Mouse (Mus musculus) forebrain, embryonic 11.5 days (tissue): ENCODE measurements at regions not wholly inside any gene's neighbourhood (a gene's known extent, or its start where the extent isn't known, plus 50 kb on each side); places are given as distances from the start of the nearest gene placed in this dataset.

Experiments used
- ATAC-seq: fragments of 200-750 bp; cut with Nextera tagmentation; replicated peaks from 2 replicates; pipeline ENCODE4 v1.8.0; 2017; ENCODE audit warnings: moderate TSS enrichment; ENCODE audit not compliant: low FRiP score
- DNase-seq: peaks from one replicate; pipeline ENCODE4 v3.0.0-alpha.2; 2017; ENCODE audit warnings: low spot score
- H3K27ac ChIP-seq: fragments of 300-500 bp; sonication (generic); 2 replicates; pipeline ENCODE4 v1.5.1; 2014; ENCODE audit warnings: low read depth, low read length
- H3K27me3 ChIP-seq: fragments of 300-500 bp; sonication (generic); 2 replicates; pipeline ENCODE4 v1.6.1; 2014; ENCODE audit warnings: mild to moderate bottlenecking, low read length, mixed read lengths; ENCODE audit not compliant: control insufficient read depth, insufficient read depth
- H3K36me3 ChIP-seq: fragments of 300-500 bp; sonication (generic); 2 replicates; pipeline ENCODE4 v1.6.1; 2014; ENCODE audit warnings: mild to moderate bottlenecking, low read length, moderate library complexity, mixed read lengths; ENCODE audit not compliant: control insufficient read depth, insufficient read depth
- H3K4me1 ChIP-seq: fragments of 300-500 bp; sonication (generic); replicated peaks from 2 replicates; pipeline ENCODE4 v1.6.1; 2014; ENCODE audit warnings: low read length, mixed read lengths; ENCODE audit not compliant: control insufficient read depth, insufficient read depth
- H3K4me2 ChIP-seq: fragments of 300-500 bp; sonication (generic); 2 replicates; pipeline ENCODE4 v1.6.1; 2014; ENCODE audit warnings: low read depth, mild to moderate bottlenecking, low read length, moderate library complexity, mixed read lengths; ENCODE audit not compliant: severe bottlenecking
- H3K4me3 ChIP-seq: fragments of 300-500 bp; sonication (generic); 2 replicates; pipeline ENCODE4 v1.5.1; 2014; ENCODE audit warnings: low read depth, low read length
- H3K9ac ChIP-seq: fragments of 300-500 bp; sonication (generic); 2 replicates; pipeline ENCODE4 v1.6.1; 2014; ENCODE audit warnings: low read length
- H3K9me3 ChIP-seq: fragments of 300-500 bp; sonication (generic); 2 replicates; pipeline ENCODE4 v1.6.1; 2016; ENCODE audit warnings: low read length, mixed read lengths; ENCODE audit not compliant: control insufficient read depth
- WGBS: fragments of 180-500 bp; shearing (Covaris S2); extraction: QIAGEN DNeasy Blood & Tissue Kit; methylation state at CpG from one replicate; pipeline ENCODE4 v1.1.7; 2014; 5-methylcytosine and 5-hydroxymethylcytosine counted together

GRCm38 (mm10) chr5:80766591-80766990 is 253.3 kb upstream of the Adgrl3 start:
- no peaks in the 10 kb centered on the region for H3K9me3 ChIP-seq
- H3K4me1 ChIP-seq = no peaks in the 10 kb centered on the region
- DNase-seq = no peak
- H3K27ac ChIP-seq = no peak overlapping the region
- WGBS = 74% methylated on average over 3 of the region's 3 CpGs
- no peak for ATAC-seq
- no peaks in the 10 kb centered on the region for H3K36me3 ChIP-seq
- H3K4me3 ChIP-seq = no peak overlapping the region
- H3K27me3 ChIP-seq = no peaks in the 10 kb centered on the region
- H3K4me2 ChIP-seq = no peak overlapping the region
- H3K9ac ChIP-seq = no peak overlapping the region

GRCm38 (mm10) chr5:80783892-80784291 is 236.0 kb upstream of the Adgrl3 start:
- 90% methylated on average over 4 of the region's 4 CpGs for WGBS
- ATAC-seq = no peak
- H3K4me1 ChIP-seq = no peaks in the 10 kb centered on the region

GRCm38 (mm10) chr5:80784746-80785145 is 235.2 kb upstream of the Adgrl3 start:
- ATAC-seq = no peak
- Histone ChIP-seq H3K4me2 (no peak overlapping the region), H3K4me1 (no peaks in the 10 kb centered on the region), H3K9ac (no peak overlapping the region), H3K36me3 (no peaks in the 10 kb centered on the region), H3K9me3 (no peaks in the 10 kb centered on the region), H3K4me3 (no peak overlapping the region), H3K27ac (no peak overlapping the region), H3K27me3 (no peaks in the 10 kb centered on the region)
- WGBS = 87% methylated on average over 6 of the region's 6 CpGs
- no peak for DNase-seq

More at GRCm38 (mm10) chr5:80783892-80784291, 236.0 kb upstream of the Adgrl3 start:
- no peak for DNase-seq
- Histone ChIP-seq H3K27ac (no peak overlapping the region), H3K9me3 (no peaks in the 10 kb centered on the region), H3K4me2 (no peak overlapping the region), H3K9ac (no peak overlapping the region), H3K27me3 (no peaks in the 10 kb centered on the region), H3K36me3 (no peaks in the 10 kb centered on the region), H3K4me3 (no peak overlapping the region)

- Histone ChIP-seq H3K27ac (no peak overlapping the region), H3K27me3 (no peaks in the 10 kb centered on the region), H3K9me3 (no peaks in the 10 kb centered on the region), H3K9ac (no peak overlapping the region), H3K4me3 (no peak overlapping the region), H3K36me3 (no peaks in the 10 kb centered on the region), H3K4me1 (no peaks in the 10 kb centered on the region), H3K4me2 (no peak overlapping the region)
- ATAC-seq (no peak), DNase-seq (no peak)
- 91% methylated on average over 1 of the region's 1 CpGs for WGBS
Measured at GRCm38 (mm10) chr5:80791658-80792057, 228.3 kb upstream of the Adgrl3 start.

GRCm38 (mm10) chr5:80799777-80800176 is 220.2 kb upstream of the Adgrl3 start:
- Histone ChIP-seq H3K9me3 (no peaks in the 10 kb centered on the region), H3K4me3 (no peak overlapping the region), H3K9ac (no peak overlapping the region), H3K4me2 (no peak overlapping the region), H3K27me3 (no peaks in the 10 kb centered on the region), H3K27ac (no peak overlapping the region), H3K4me1 (no peaks in the 10 kb centered on the region), H3K36me3 (no peaks in the 10 kb centered on the region)
- DNase-seq (no peak), ATAC-seq (no peak)

- DNase-seq (no peak), ATAC-seq (no peak)
- no peak overlapping the region for H3K4me2 ChIP-seq
- no peak overlapping the region for H3K27ac ChIP-seq
- no peaks in the 10 kb centered on the region for H3K9me3 ChIP-seq
- H3K4me3 ChIP-seq = no peak overlapping the region
- no peaks in the 10 kb centered on the region for H3K4me1 ChIP-seq
- no peak overlapping the region for H3K9ac ChIP-seq
- no peaks in the 10 kb centered on the region for H3K36me3 ChIP-seq
- WGBS = 90% methylated on average over 2 of the region's 2 CpGs
- no peaks in the 10 kb centered on the region for H3K27me3 ChIP-seq
Measured at GRCm38 (mm10) chr5:80812917-80813316, 207.0 kb upstream of the Adgrl3 start.

GRCm38 (mm10) chr5:80819208-80819607 is 200.7 kb upstream of the Adgrl3 start:
- Histone ChIP-seq H3K27ac (no peak overlapping the region), H3K36me3 (no peaks in the 10 kb centered on the region), H3K4me1 (0 out of 2 replicates have a peak, but pooled peaks cover 1% of the 10 kb centered on the region), H3K4me3 (no peak overlapping the region), H3K27me3 (no peaks in the 10 kb centered on the region), H3K9ac (no peak overlapping the region), H3K9me3 (no peaks in the 10 kb centered on the region), H3K4me2 (no peak overlapping the region)
- ATAC-seq (no peak), DNase-seq (no peak)

- Histone ChIP-seq H3K4me3 (no peak overlapping the region), H3K27ac (no peak overlapping the region), H3K4me2 (no peak overlapping the region), H3K36me3 (no peaks in the 10 kb centered on the region), H3K4me1 (no peaks in the 10 kb centered on the region), H3K27me3 (no peaks in the 10 kb centered on the region), H3K9ac (no peak overlapping the region), H3K9me3 (no peaks in the 10 kb centered on the region)
- no peak for DNase-seq
- no peak for ATAC-seq
- WGBS = 89% methylated on average over 1 of the region's 1 CpGs
Measured at GRCm38 (mm10) chr5:80842531-80842930, 177.4 kb upstream of the Adgrl3 start.

- no peak for ATAC-seq
- H3K27ac ChIP-seq = no peak overlapping the region
- 79% methylated on average over 5 of the region's 5 CpGs for WGBS
Measured at GRCm38 (mm10) chr5:80855034-80855433, 164.9 kb upstream of the Adgrl3 start.

More at GRCm38 (mm10) chr5:80855034-80855433, 164.9 kb upstream of the Adgrl3 start:
- no peak overlapping the region for H3K4me2 ChIP-seq
- no peak overlapping the region for H3K9ac ChIP-seq
- no peaks in the 10 kb centered on the region for H3K36me3 ChIP-seq
- no peak for DNase-seq
- H3K4me3 ChIP-seq = no peak overlapping the region
- H3K27me3 ChIP-seq = no peaks in the 10 kb centered on the region
- no peaks in the 10 kb centered on the region for H3K9me3 ChIP-seq
- no peaks in the 10 kb centered on the region for H3K4me1 ChIP-seq
